Mouse (Mus musculus): ENCODE results near the gene Csnk1g2. TPM values are rescaled to one million over a fixed set of nuclear protein-coding genes. Genes with fewer than 3 reads are reported as not detected.

Gene Csnk1g2
- polyA plus RNA-seq, 1 experiment from 2014 or later, result 183 TPM

DNA sequence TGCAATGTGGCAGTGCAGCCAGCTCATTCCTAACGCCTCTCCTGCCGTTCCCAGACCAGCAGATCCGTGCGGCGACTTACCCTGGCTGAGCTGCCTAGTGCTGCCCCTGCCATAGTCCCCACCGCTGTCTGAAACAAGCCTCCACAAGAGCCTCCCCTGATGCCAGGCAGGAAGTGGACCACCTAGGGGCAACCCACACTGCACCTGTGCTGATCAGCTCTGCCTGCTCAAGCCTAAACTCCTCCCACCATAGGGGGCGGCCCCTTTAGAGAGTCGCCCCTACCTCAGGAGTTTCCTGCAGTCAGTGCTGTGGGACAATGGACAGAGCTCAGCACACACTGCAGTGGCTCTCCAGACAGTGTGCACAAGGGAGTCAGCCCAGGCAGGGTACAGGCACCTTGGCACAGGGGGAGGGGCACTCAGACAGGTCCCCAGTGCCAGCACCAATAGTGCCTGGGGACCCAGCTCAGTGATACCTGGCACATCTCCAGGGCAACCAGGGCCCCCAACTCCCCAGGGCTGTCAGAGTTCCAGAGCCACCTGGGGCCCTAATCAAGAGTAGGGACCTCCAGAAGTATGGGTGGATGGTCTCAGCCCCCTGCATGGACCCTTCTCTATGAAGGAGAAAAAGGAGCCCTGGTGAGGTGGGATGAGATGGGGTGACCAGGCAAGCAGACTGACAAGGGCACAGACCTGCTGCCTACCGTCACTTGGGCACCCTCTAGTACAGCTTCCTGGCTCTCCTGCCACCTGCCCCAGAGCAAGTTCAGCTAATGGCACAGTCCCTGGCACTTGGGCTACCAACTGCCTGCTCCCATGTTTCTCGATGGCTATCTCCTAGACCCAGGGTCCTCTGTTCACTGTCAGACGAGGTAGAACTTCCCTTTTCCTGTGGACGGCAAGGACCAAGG lies 37.7 kb upstream of the Csnk1g2 start:
- Histone ChIP-seq H3K27ac (peak overlapping the region; percentile 52), H3K4me1 (peaks cover 52% of the 10 kb centered on the region), H3K9me3 (replicated peaks) (no peaks in the 10 kb centered on the region), H3K27me3 (no peaks in the 10 kb centered on the region), H3K4me2 (peak overlapping the region; percentile 42), H3K9ac (no peak overlapping the region), H3K4me3 (replicated peaks) (0 out of 2 replicates have a peak overlapping the region, but pooled peaks have one; percentile 2), H3K36me3 (peaks cover 45% of the 10 kb centered on the region)
- 0 out of 2 replicates have a peak, but pooled peaks have one; percentile 7 for ATAC-seq (replicated peaks; ENCODE audit: low FRiP score)
- 76% methylated on average over 12 of the region's 12 CpGs for WGBS

DNA sequence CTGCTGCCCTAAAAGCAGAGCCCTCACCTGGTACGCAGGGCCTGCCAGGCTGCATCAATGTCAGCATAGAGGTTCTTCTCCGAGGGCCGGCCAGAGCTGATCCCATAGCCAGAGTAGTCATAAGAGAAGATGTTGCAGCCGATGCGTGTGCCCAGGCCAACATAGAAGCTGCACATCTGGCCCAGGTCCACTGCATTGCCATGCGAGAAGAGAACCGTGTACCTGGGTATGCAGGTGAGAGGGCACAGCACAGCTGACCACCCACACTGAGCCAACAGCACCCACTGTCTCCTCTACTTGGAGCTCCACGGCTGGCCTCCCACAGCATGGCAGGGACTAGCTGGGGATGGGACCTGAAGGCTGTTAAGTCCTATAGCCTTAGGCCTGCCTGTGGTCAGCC lies 37.1 kb upstream of the Csnk1g2 start:
- peaks cover 53% of the 10 kb centered on the region for H3K4me1 ChIP-seq
- WGBS, result 90% methylated on average over 8 of the region's 8 CpGs
- H3K9ac ChIP-seq, result 0 out of 2 replicates have a peak overlapping the region, but pooled peaks have one; percentile 15
- no peak for ATAC-seq (replicated peaks; ENCODE audit: low FRiP score)
- H3K4me2 ChIP-seq, result peak overlapping the region; percentile 42
- H3K4me3 ChIP-seq (replicated peaks), result peak overlapping the region; percentile 17
- H3K27me3 ChIP-seq, result no peaks in the 10 kb centered on the region
- peaks cover 45% of the 10 kb centered on the region for H3K36me3 ChIP-seq
- H3K27ac ChIP-seq, result 0 out of 2 replicates have a peak overlapping the region, but pooled peaks have one; percentile 52
- H3K9me3 ChIP-seq (replicated peaks), result no peaks in the 10 kb centered on the region

DNA sequence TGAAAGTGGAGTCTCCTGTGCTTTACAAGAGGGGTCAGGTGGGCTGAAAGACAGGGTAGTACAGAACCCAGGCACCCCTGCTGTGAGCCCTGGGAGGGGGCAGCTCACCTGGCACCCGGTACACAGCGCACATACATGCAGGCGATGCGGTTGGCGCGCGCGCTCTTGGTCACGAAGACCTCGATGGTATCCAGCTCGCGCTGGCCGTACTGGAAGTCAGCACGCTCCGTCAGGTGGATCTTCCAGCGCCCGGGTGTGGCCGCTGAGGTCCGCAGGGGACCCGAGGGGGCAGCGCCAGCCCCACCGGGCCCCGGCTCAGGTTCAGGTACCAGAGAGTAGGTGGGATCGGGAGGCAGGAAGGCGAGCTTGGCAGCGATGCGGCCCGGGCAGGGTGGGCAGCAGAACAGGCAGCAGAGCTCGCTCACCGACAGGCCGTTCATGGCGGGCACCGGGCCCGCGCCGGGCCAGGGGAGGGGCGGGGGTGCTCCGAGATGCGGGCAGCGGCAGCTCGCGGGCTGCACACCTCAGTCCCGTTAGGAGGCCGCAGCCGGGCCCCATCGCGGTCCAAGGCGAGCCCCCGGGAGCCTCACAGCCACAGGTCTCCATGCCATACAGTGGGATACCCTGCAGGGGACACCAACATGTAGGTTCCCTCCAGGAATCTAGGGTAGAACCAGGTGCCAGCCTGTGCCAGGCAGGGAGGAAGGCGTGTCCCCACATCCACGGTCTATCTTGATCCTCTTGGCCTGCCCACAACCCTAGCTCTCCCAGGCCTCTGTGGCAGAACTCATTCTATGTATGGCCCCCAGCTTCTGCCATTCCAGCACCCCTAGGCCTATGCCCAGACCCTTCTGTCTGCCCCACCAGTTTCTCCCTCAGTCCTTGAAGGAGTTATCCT lies 36.0 kb upstream of the Csnk1g2 start:
- Histone ChIP-seq H3K9ac (no peak overlapping the region), H3K4me1 (peaks cover 55% of the 10 kb centered on the region), H3K36me3 (peaks cover 42% of the 10 kb centered on the region), H3K27me3 (no peaks in the 10 kb centered on the region), H3K9me3 (replicated peaks) (no peaks in the 10 kb centered on the region), H3K4me2 (peak overlapping the region; percentile 42), H3K27ac (peak overlapping the region; percentile 78), H3K4me3 (replicated peaks) (peak overlapping the region; percentile 17)
- 92% methylated on average over 51 of the region's 51 CpGs for WGBS
- no peak for ATAC-seq (replicated peaks; ENCODE audit: low FRiP score)

DNA sequence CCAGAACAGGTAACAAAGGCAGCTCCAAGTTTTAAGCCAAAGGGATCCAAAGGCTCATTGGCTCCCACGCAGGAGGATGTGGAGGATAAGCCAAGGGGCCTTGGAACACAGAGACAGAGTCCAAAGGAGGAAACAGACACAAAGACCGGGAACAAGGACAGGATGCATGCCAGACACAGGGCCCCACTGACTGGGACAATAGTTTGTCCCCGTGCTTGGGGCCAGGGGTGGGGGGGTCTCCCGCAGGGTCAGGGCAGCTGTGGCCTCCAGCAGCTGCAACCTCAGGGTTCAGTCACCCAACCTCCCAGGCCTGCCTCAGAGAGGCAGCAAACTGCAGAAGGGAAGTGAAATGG lies 35.4 kb upstream of the Csnk1g2 start:
- Histone ChIP-seq H3K9me3 (replicated peaks) (no peaks in the 10 kb centered on the region), H3K4me2 (peak overlapping the region; percentile 42), H3K4me1 (peaks cover 55% of the 10 kb centered on the region), H3K36me3 (peaks cover 38% of the 10 kb centered on the region), H3K27me3 (no peaks in the 10 kb centered on the region), H3K4me3 (replicated peaks) (peak overlapping the region; percentile 17), H3K9ac (no peak overlapping the region), H3K27ac (peak overlapping the region; percentile 78)
- ATAC-seq (replicated peaks; ENCODE audit: low FRiP score), result no peak
- 36% methylated on average over 4 of the region's 4 CpGs for WGBS

DNA sequence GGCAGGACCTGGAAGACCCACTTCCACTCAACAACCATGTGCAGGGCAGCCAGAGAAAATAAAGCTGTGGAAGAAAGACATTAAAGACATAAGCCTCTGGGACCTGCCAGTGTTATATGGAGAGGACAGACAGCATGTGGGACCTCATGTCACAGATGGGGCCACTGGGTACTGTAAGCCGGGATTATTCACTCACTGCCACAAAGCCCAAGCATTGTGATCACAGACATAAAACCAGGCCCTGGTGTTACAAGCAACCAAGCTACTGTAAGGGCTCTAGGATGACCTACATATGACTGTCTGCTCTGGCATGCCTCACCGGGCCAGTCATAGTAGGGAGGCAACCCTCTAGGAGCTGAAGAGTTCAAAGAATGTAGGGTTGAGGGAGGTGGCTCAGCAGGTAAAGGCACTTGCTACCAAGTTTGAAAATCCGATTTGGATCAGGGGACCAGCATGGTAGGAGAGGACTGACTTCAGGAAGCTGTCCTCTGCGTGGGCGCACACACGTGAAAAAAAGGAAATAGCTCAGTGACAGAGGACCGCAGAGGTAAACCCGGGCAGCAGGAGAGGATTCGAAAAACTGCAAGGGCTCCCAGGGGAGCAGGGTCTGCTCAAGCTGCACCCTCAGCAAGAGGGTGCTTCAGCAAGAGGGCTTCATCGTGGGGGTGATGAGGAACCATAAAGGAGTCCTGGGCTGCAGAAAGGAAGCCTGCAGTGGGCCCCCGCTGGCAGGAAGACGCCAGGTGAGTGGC lies 33.3 kb upstream of the Csnk1g2 start:
- Histone ChIP-seq H3K9me3 (replicated peaks) (no peaks in the 10 kb centered on the region), H3K4me2 (peak overlapping the region; percentile 90), H3K27me3 (no peaks in the 10 kb centered on the region), H3K36me3 (peaks cover 22% of the 10 kb centered on the region), H3K4me1 (peaks cover 49% of the 10 kb centered on the region), H3K9ac (peak overlapping the region; percentile 94), H3K27ac (peak overlapping the region; percentile 81), H3K4me3 (replicated peaks) (peak overlapping the region; percentile 97)
- 13% methylated on average over 12 of the region's 12 CpGs for WGBS
- no peak for ATAC-seq (replicated peaks; ENCODE audit: low FRiP score)

DNA sequence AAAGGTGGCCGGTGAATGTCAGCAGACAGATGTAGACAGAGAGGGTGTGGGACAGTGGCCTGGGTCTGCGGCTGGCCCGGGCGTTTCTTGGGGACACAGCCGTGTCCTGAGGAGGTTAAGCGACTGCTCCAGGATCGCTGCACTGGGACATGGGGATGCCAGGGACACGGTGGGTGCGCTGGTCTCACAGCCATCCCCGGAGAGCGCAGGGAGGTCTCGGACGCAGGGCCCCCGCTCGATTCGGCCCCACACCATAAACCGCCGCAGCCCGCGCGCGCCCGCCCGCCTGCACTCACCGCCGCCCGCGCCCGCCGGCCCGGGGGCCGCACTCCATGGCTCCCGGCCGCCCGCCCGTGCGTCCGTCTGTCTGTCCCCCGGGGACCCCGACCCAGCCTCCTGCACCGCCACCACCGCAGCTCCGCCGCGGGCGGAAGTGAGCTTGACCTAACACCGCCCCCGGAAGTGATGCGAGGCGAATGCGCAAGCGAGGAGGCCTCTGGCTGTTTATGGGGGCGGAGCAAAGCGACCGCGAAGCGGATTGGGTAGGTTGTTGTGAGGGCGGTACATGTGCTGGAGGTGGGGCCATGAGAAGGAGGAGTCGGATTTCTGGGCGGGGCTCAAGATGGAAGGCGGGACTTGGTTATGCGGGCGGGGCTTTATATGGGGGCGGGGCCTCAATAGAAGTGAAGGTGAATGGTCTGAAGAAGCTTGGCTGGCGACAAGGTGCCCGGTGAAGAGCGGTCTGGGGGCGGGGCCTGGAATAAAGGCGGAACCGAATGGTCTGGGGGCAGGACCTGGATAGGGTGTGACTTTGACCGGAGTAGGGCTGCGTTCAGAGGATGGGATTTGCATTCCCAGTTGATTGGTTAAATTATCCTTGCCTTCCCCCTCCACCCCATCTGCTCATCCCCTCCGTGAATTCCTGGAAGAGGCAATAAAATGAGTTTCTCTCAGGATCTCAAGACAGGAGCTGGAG lies 32.5 kb upstream of the Csnk1g2 start, which contains the start of gene Abhd17a:
Gene Abhd17a (minus strand): TSS at position 463 of the 976 bp plus-strand sequence.
- Histone ChIP-seq H3K4me1 (peaks cover 42% of the 10 kb centered on the region), H3K9ac (peak within 1 kb of the TSS; percentile 94), H3K9me3 (replicated peaks) (no peaks in the 10 kb centered on the region), H3K27ac (peak within 1 kb of the TSS; percentile 81), H3K4me2 (peak within 1 kb of the TSS; percentile 90), H3K36me3 (peaks cover 14% of the 10 kb centered on the region), H3K27me3 (no peaks in the 10 kb centered on the region), H3K4me3 (replicated peaks) (peak within 1 kb of the TSS; percentile 97)
- peak; percentile 95 for ATAC-seq (replicated peaks; ENCODE audit: low FRiP score)
- under 1% methylated on average over 71 of the region's 73 CpGs for WGBS

DNA sequence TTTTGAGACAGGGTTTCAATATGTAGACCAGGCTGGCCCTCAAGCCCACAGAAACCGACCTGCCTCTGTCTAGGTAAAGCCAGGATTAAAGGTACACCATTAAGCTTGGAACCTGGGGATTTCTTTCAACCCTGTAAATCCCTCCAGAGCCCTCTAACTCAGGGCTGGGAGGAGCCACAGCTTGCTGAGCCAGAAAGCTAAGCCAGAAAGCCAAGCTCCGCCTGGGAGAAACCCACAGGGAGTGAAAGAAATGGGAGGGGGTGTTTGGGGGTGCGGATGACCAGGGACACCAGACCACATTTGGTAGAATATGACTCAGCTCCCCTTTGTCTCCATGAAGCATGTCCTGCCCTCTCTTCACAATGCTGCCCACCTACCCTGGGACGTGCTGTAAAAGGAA lies 26.3 kb upstream of the Csnk1g2 start:
- no peak overlapping the region for H3K4me2 ChIP-seq
- H3K9ac ChIP-seq, result no peak overlapping the region
- no peaks in the 10 kb centered on the region for H3K36me3 ChIP-seq
- H3K27me3 ChIP-seq, result peaks cover 2% of the 10 kb centered on the region; the same call in 1 of the 2 replicates
- H3K4me3 ChIP-seq (replicated peaks), result no peak overlapping the region
- WGBS, result 39% methylated on average over 4 of the region's 4 CpGs
- ATAC-seq (replicated peaks; ENCODE audit: low FRiP score), result no peak
- no peaks in the 10 kb centered on the region for H3K4me1 ChIP-seq
- no peaks in the 10 kb centered on the region for H3K9me3 ChIP-seq (replicated peaks)
- no peak overlapping the region for H3K27ac ChIP-seq

DNA sequence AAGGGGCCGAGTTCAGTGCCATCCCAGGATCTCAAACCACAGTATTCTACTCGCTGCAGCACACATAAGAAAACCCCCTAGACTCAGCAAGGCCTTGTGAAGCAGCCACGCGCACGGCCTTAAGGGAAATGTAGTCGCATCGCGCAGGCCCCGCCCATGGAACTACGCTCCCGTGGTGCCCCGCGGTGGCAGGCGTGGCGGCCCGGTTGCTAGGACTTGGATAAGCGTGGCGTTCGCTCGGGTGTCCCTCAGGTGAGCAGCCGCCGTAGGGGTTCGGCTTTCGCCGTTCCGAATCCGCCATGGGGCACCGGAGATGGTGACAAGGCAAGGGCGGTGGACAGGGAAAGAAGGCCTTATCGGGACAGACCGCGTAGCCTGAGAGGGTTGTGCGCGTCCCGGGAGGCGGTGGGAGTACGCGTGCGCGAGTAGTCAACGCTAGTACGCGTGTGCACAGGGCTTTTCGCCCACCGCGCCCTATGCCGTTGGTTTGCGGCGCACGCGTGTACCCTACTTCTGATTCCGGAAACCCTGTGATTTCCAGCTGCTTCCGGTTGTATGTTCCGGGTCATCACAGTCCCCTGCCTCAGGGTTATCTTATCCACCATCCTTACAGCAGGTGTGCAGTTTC lies 19.8 kb upstream of the Csnk1g2 start, which contains the start of the genes Scamp4 and Adat3:
Gene Scamp4 (plus strand): TSS at position 175 of the 628 bp plus-strand sequence.
Gene Adat3 (plus strand): TSS at position 183 of the 628 bp plus-strand sequence.
- WGBS, result under 1% methylated on average over 54 of the region's 54 CpGs
- Histone ChIP-seq H3K36me3 (peaks cover 18% of the 10 kb centered on the region), H3K4me2 (peak within 1 kb of the TSS; percentile 79), H3K9ac (peak within 1 kb of the TSS; percentile 66), H3K27ac (peak within 1 kb of the TSS; percentile 90), H3K4me1 (peaks cover 24% of the 10 kb centered on the region), H3K9me3 (replicated peaks) (no peaks in the 10 kb centered on the region), H3K4me3 (replicated peaks) (peak within 1 kb of the TSS; percentile 70), H3K27me3 (peaks cover 2% of the 10 kb centered on the region; the same call in 1 of the 2 replicates)
- ATAC-seq (replicated peaks; ENCODE audit: low FRiP score), result peak; percentile 95

DNA sequence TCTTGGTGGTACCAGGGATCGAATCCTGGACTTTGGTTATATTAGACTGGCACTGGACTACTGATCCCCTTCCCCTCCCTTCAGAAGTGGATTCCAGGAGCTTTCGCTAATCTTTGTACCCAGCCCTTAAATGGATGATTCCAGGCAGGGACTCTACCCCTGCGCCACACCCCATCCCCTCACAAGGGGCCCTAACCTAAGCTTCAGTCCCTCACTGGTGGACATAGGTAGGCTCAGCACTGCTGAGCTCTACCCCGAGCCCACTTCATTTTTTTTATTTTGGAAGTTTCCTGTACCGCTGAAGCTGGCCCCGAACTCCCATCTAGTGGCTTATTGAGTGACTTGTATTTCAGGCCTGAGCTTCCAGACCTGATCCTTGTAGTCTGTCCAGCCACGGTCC lies 19.3 kb upstream of the Csnk1g2 start:
- 28% methylated on average over 7 of the region's 7 CpGs for WGBS
- ATAC-seq (replicated peaks; ENCODE audit: low FRiP score), result no peak
- Histone ChIP-seq H3K27ac (peak overlapping the region; percentile 90), H3K36me3 (peaks cover 24% of the 10 kb centered on the region), H3K9ac (peak overlapping the region; percentile 66), H3K4me2 (peak overlapping the region; percentile 79), H3K9me3 (replicated peaks) (no peaks in the 10 kb centered on the region), H3K27me3 (peaks cover 2% of the 10 kb centered on the region; the same call in 1 of the 2 replicates), H3K4me1 (peaks cover 24% of the 10 kb centered on the region), H3K4me3 (replicated peaks) (peak overlapping the region; percentile 70)

DNA sequence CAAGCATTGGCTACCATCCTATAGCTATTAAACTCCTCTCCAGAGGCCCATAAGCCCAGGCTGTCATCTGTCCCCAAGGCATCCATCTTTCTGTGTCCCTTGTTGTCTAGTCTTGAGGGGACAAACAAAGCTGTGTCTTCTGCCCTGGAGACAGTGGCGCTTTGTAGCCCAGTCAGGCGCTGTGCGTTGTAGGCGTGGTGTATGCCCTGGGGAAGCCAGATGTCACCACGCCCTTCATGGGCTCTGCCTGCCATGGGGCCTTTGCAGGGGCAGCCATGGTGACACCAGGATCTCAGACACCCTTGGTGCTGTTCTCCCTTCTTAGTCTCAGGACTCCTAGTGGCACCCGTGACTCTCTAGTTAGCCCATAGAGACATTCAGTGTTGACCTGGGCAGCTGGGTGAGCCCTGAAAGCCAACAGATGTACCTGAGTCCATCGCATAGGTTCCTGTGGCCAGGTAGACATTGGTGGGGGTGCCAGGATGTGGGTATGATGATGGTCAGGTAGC lies 18.6 kb upstream of the Csnk1g2 start:
- 88% methylated on average over 7 of the region's 7 CpGs for WGBS
- no peak; the same call in 1 of the 2 replicates for ATAC-seq (replicated peaks; ENCODE audit: low FRiP score)
- no peaks in the 10 kb centered on the region for H3K9me3 ChIP-seq (replicated peaks)
- peaks cover 30% of the 10 kb centered on the region for H3K36me3 ChIP-seq
- peak overlapping the region; percentile 70 for H3K4me3 ChIP-seq (replicated peaks)
- no peaks in the 10 kb centered on the region for H3K27me3 ChIP-seq
- H3K4me1 ChIP-seq, result peaks cover 24% of the 10 kb centered on the region
- peak overlapping the region; percentile 79 for H3K4me2 ChIP-seq
- peak overlapping the region; percentile 66 for H3K9ac ChIP-seq
- 0 out of 2 replicates have a peak overlapping the region, but pooled peaks have one; percentile 90 for H3K27ac ChIP-seq

All from kidney, embryonic 15.5 days (tissue).